ENCODE assay signal across 8 mouse cellular contexts in genomic region chr13:35469361-35470198, GRCm38 (mm10).
DNase-seq lines count a peak whose midpoint lies in the region; ATAC-seq and TF ChIP-seq lines count a peak whose summit lies in the region.

No protein-coding gene starts in this region.

- no peaks in the 10 kb centered on the region for H3K27me3 ChIP-seq in intestine, embryonic 14.5 days (replicated peaks; ENCODE audit: control insufficient read depth, insufficient read depth, low read length)
- no peaks in the 10 kb centered on the region for H3K27me3 ChIP-seq in intestine, postnatal 0 days (replicated peaks; ENCODE audit: control insufficient read depth, insufficient read depth, low read length)

- no peak overlapping the region for H3K4me3 ChIP-seq in intestine, embryonic 14.5 days (ENCODE audit: low read depth, low read length)
- no peak overlapping the region for H3K4me3 ChIP-seq in intestine, postnatal 0 days (ENCODE audit: low read depth, low read length)

- 47% methylated on average over 11 of the region's 11 CpGs for WGBS in intestine, embryonic 14.5 days
- 43% methylated on average over 11 of the region's 11 CpGs for WGBS in intestine, postnatal 0 days

- no peaks in the 10 kb centered on the region for H3K9me3 ChIP-seq in intestine, embryonic 14.5 days (ENCODE audit: control insufficient read depth, low read length)
- no peaks in the 10 kb centered on the region for H3K9me3 ChIP-seq in intestine, postnatal 0 days (ENCODE audit: control insufficient read depth)

- 0 out of 2 replicates have a peak, but pooled peaks cover 3% of the 10 kb centered on the region for H3K4me1 ChIP-seq in intestine, embryonic 14.5 days (replicated peaks; ENCODE audit: control insufficient read depth, insufficient read depth, low read length)
- H3K4me1 ChIP-seq in intestine, postnatal 0 days (replicated peaks; ENCODE audit: control insufficient read depth, insufficient read depth, low read length): no peaks in the 10 kb centered on the region

- no peak overlapping the region for H3K4me2 ChIP-seq in intestine, embryonic 14.5 days (ENCODE audit: low read length)
- H3K4me2 ChIP-seq in intestine, postnatal 0 days (replicated peaks; ENCODE audit: low read depth): no peak overlapping the region

- TF ChIP-seq CTCF in intestine, postnatal 0 days (IDR thresholded peaks at IDR 0.05; ENCODE audit: low read depth): no peak

- H3K9ac ChIP-seq in intestine, embryonic 14.5 days (ENCODE audit: low read length): no peak overlapping the region
- H3K9ac ChIP-seq in intestine, postnatal 0 days (ENCODE audit: low read depth, low read length): no peak overlapping the region

- no peaks in the 10 kb centered on the region for H3K36me3 ChIP-seq in intestine, embryonic 14.5 days (ENCODE audit: control insufficient read depth, insufficient read depth, low read length)
- H3K36me3 ChIP-seq in intestine, postnatal 0 days (ENCODE audit: control insufficient read depth, insufficient read depth): no peaks in the 10 kb centered on the region

- ATAC-seq in intestine, embryonic 14.5 days (replicated peaks; ENCODE audit: low FRiP score, low TSS enrichment, low read depth): no peak
- no peak for ATAC-seq in intestine, postnatal 0 days
- ATAC-seq in activated CD4-positive, CD25-positive, alpha-beta regulatory T cell, adult 4 months: no peak
- ATAC-seq in megakaryocyte, adult 5-6 weeks (ENCODE audit: poor library complexity, severe bottlenecking): no peak

- no peak overlapping the region for H3K27ac ChIP-seq in intestine, embryonic 14.5 days (ENCODE audit: low read depth)
- H3K27ac ChIP-seq in intestine, postnatal 0 days (ENCODE audit: low read depth, low read length): no peak overlapping the region

- DNase-seq in intestine, embryonic 14.5 days (ENCODE audit: low spot score): peak; percentile 73
- DNase-seq in cerebellum, adult 18-20 months: peak; percentile 67 to 74
- peak; percentile 61 for DNase-seq in heart, postnatal 4 days
- DNase-seq in left cerebral cortex, adult 9 months (ENCODE audit: low spot score in 2 of 2): peak; percentile 5 to 45
- peak; percentile 40 to 53 for DNase-seq in right cerebral cortex, adult 2 months (ENCODE audit: low spot score in 2 of 2)
